Mouse (Mus musculus): Measurements from ENCODE around the gene Tssk4.
A peak's percentile ranks its signal among the peaks of the same experiment; 100 is the strongest.

Gene Tssk4

GRCm38 (mm10) chr14:55643060-55643907, 6.7 kb upstream of the Tssk4 start, which contains the start of gene Tm9sf1:
Gene Tm9sf1, minus strand, starts transcription at chr14:55643806.
- peak; percentile 74 for DNase-seq

- DNase-seq: peak; percentile 1
Observed at GRCm38 (mm10) chr14:55644261-55644888, 5.6 kb upstream of the Tssk4 start.

- DNase-seq: no peak
Observed at GRCm38 (mm10) chr14:55651528-55651927, 1.5 kb downstream of the Tssk4 start.

GRCm38 (mm10) chr14:55656935-55657334, 7.0 kb downstream of the Tssk4 start:
- DNase-seq: no peak

GRCm38 (mm10) chr14:55658011-55658410, 8.0 kb downstream of the Tssk4 start:
- DNase-seq: no peak

GRCm38 (mm10) chr14:55659960-55660573, 10.1 kb downstream of the Tssk4 start, which contains the start of gene Mdp1:
Gene Mdp1, minus strand, starts transcription at chr14:55660508.
- DNase-seq: peak; percentile 79

- no peak for DNase-seq
Observed at GRCm38 (mm10) chr14:55660636-55661035, 10.7 kb downstream of the Tssk4 start.

GRCm38 (mm10) chr14:55671486-55671832, 21.5 kb downstream of the Tssk4 start:
- no peak for DNase-seq

- peak; percentile 76 for DNase-seq
Observed at GRCm38 (mm10) chr14:55671833-55672740, 22.1 kb downstream of the Tssk4 start, which contains the start of the genes Gmpr2 and Nedd8. Gene Gmpr2, plus strand, starts transcription at chr14:55671941. Gene Nedd8, minus strand, starts transcription at chr14:55672124.

- DNase-seq: no peak
Observed at GRCm38 (mm10) chr14:55672741-55673060, 22.7 kb downstream of the Tssk4 start.

GRCm38 (mm10) chr14:55677615-55678014, 27.6 kb downstream of the Tssk4 start:
- DNase-seq: no peak

GRCm38 (mm10) chr14:55681160-55682117, 31.5 kb downstream of the Tssk4 start, which contains the start of gene Tinf2:
Gene Tinf2, minus strand, starts transcription at chr14:55681820.
- peak; percentile 93 for DNase-seq

- no peak for DNase-seq
Observed at GRCm38 (mm10) chr14:55682118-55682493, 32.1 kb downstream of the Tssk4 start.

GRCm38 (mm10) chr14:55689433-55689832, 39.4 kb downstream of the Tssk4 start:
- no peak for DNase-seq

- no peak for DNase-seq
Observed at GRCm38 (mm10) chr14:55697226-55697625, 47.2 kb downstream of the Tssk4 start.

- no peak for DNase-seq
Observed at GRCm38 (mm10) chr14:55701131-55701530, 51.1 kb downstream of the Tssk4 start.

Data from right cerebral cortex, postnatal 4 days (tissue).